Mouse (Mus musculus): ENCODE measurements around the gene C2cd5.

DNA sequence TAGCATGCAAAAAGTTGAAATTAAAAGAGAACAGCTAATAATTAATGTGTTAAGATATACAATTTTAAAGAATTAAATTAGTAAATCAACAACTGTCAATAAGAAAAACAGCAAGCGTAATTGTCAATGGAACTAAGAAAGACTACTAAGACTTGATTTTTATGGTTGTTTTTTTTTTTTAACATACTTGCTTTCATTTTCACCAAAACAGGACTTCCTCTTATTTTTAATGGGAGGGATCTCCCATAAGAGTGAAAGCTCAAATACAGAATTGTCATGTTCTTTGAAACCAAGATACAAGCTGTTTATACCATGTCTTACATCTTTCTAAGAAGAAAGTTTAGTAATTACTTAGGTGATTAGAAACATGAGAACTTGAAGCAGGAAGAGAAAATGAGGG is 26.0 kb downstream of the C2cd5 start:
- TF ChIP-seq CTCF (IDR thresholded peaks at IDR 0.05; ENCODE audit: extremely low read depth, insufficient read depth, insufficient read length, insufficient replicate concordance) (no peak), POLR2A (IDR thresholded peaks at IDR 0.05; ENCODE audit: low read depth, low read length) (no peak)

Data from spleen, adult 2 months (tissue).